Mouse (Mus musculus) spleen, adult 18-20 months (tissue): Measurements from ENCODE around the gene Podnl1.

Source experiments
- DNase-seq, 2 experiments: peaks; one replicate each; pipeline ENCODE4 v3.0.0; 2022; ENCODE audit warnings: mixed read lengths in 2 of 2

Podnl1 gene

GRCm38 (mm10) chr8:84127202-84127901 lies 1.6 kb downstream of the Podnl1 start:
- DNase-seq, result no peak

GRCm38 (mm10) chr8:84128277-84128676 lies 2.5 kb downstream of the Podnl1 start:
- no peak for DNase-seq

- no peak for DNase-seq
Measured at GRCm38 (mm10) chr8:84130806-84131205, 5.0 kb downstream of the Podnl1 start.

GRCm38 (mm10) chr8:84132225-84132624 lies 6.4 kb downstream of the Podnl1 start:
- DNase-seq, result no peak

- no peak for DNase-seq
Measured at GRCm38 (mm10) chr8:84137848-84138247, 12.1 kb downstream of the Podnl1 start.

GRCm38 (mm10) chr8:84140838-84141237 lies 15.0 kb downstream of the Podnl1 start:
- no peak for DNase-seq

- no peak for DNase-seq
Measured at GRCm38 (mm10) chr8:84144636-84145245, 19.0 kb downstream of the Podnl1 start.

GRCm38 (mm10) chr8:84147324-84147766 lies 21.6 kb downstream of the Podnl1 start:
- no peak for DNase-seq

- DNase-seq, result peak; percentile 92 to 93
Measured at GRCm38 (mm10) chr8:84147769-84148530, 22.2 kb downstream of the Podnl1 start, which contains the start of the genes Cc2d1a and 4930432K21Rik. TSS of gene Cc2d1a (minus strand) at chr8:84147936. TSS of gene 4930432K21Rik (plus strand) at chr8:84148025.

GRCm38 (mm10) chr8:84148531-84148850 lies 22.7 kb downstream of the Podnl1 start:
- no peak for DNase-seq

- DNase-seq, result no peak
Measured at GRCm38 (mm10) chr8:84149181-84149580, 23.4 kb downstream of the Podnl1 start.

GRCm38 (mm10) chr8:84157620-84158019 lies 31.8 kb downstream of the Podnl1 start:
- DNase-seq, result no peak

- DNase-seq, result no peak
Measured at GRCm38 (mm10) chr8:84167696-84168095, 41.9 kb downstream of the Podnl1 start.

GRCm38 (mm10) chr8:84170096-84170495 lies 44.3 kb downstream of the Podnl1 start:
- DNase-seq, result no peak

GRCm38 (mm10) chr8:84173861-84174260 lies 48.1 kb downstream of the Podnl1 start:
- DNase-seq, result peak in 1 of 2 experiments; percentile 17

- DNase-seq, result no peak
Measured at GRCm38 (mm10) chr8:84176560-84176959, 50.8 kb downstream of the Podnl1 start.

GRCm38 (mm10) chr8:84177405-84177804 lies 51.6 kb downstream of the Podnl1 start:
- no peak for DNase-seq

GRCm38 (mm10) chr8:84178592-84178991 lies 52.8 kb downstream of the Podnl1 start:
- no peak for DNase-seq

GRCm38 (mm10) chr8:84179946-84180345 lies 54.2 kb downstream of the Podnl1 start:
- no peak for DNase-seq

- DNase-seq, result no peak
Measured at GRCm38 (mm10) chr8:84180530-84181190, 54.9 kb downstream of the Podnl1 start.
